ENCODE assay signal across 8 mouse cellular contexts in the genomic region with DNA sequence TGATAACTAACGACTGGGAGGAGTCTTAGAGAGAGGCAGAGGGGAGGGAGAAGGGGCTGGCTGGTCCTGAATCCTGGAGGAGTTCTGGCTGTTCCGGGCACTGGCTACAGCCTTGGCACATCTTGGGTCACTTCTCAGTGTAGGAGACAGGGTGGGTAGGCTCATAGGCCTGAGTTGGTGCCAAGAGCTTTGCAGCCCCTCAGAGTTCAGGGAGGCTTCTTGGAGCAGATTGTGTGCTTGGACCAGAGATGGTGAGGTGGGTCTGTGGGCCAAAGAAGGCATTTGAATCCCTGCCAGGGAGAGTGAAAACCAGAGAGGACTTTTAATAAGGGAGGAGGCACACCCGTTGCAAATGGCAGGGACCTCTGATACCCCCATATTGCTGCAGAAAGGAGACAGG. TPM values are rescaled to one million over a fixed set of nuclear protein-coding genes. Genes with fewer than 3 reads are reported as not detected.
A peak's percentile ranks its signal among the peaks of the same experiment; 100 is the strongest.
DNase-seq lines count a peak whose midpoint lies in the region; ATAC-seq and TF ChIP-seq lines count a peak whose summit lies in the region.

No protein-coding gene starts in this region.

- TF ChIP-seq CTCF in intestine, postnatal 0 days (IDR thresholded peaks at IDR 0.05; ENCODE audit: low read depth), result no peak

- no peaks in the 10 kb centered on the region for H3K27me3 ChIP-seq in lung, embryonic 16.5 days (ENCODE audit: control insufficient read depth, insufficient read depth, low read depth, low read length)
- H3K27me3 ChIP-seq in intestine, postnatal 0 days (replicated peaks; ENCODE audit: control insufficient read depth, insufficient read depth, low read length), result no peaks in the 10 kb centered on the region
- no peaks in the 10 kb centered on the region for H3K27me3 ChIP-seq in stomach, embryonic 14.5 days (ENCODE audit: control insufficient read depth, insufficient read depth, low read length)

- H3K9ac ChIP-seq in lung, embryonic 16.5 days (ENCODE audit: low read length), result peak overlapping the region; percentile 83
- H3K9ac ChIP-seq in intestine, postnatal 0 days (ENCODE audit: low read depth, low read length), result 0 out of 2 replicates have a peak overlapping the region, but pooled peaks have one; percentile 26
- H3K9ac ChIP-seq in stomach, embryonic 14.5 days (replicated peaks; ENCODE audit: low read depth, low read length), result peak overlapping the region; percentile 92; the same call in 1 of the 2 replicates

- H3K9me3 ChIP-seq in lung, embryonic 16.5 days (ENCODE audit: control insufficient read depth, low read length), result peaks cover 3% of the 10 kb centered on the region; the same call in 1 of the 2 replicates
- H3K9me3 ChIP-seq in intestine, postnatal 0 days (ENCODE audit: control insufficient read depth), result no peaks in the 10 kb centered on the region
- H3K9me3 ChIP-seq in stomach, embryonic 14.5 days (ENCODE audit: control insufficient read depth, low read depth, low read length), result no peaks in the 10 kb centered on the region

- 5% methylated on average over 3 of the region's 3 CpGs for WGBS in lung, embryonic 16.5 days
- 22% methylated on average over 3 of the region's 3 CpGs for WGBS in intestine, postnatal 0 days
- 13% methylated on average over 3 of the region's 3 CpGs for WGBS in stomach, embryonic 14.5 days

- ATAC-seq in lung, embryonic 16.5 days (ENCODE audit: low read depth), result no peak
- 0 out of 2 replicates have a peak, but pooled peaks have one; percentile 9 for ATAC-seq in intestine, postnatal 0 days
- ATAC-seq in stomach, embryonic 14.5 days (ENCODE audit: insufficient number of reproducible peaks, insufficient read depth, low FRiP score, low read depth), result no peak

- H3K4me2 ChIP-seq in lung, embryonic 16.5 days (ENCODE audit: low read depth, low read length), result peak overlapping the region; percentile 84
- peak overlapping the region; percentile 96 for H3K4me2 ChIP-seq in intestine, postnatal 0 days (replicated peaks; ENCODE audit: low read depth)
- peak overlapping the region; percentile 58 for H3K4me2 ChIP-seq in stomach, embryonic 14.5 days (replicated peaks; ENCODE audit: low read depth, low read length)

- H3K27ac ChIP-seq in lung, embryonic 16.5 days (ENCODE audit: low read length), result peak overlapping the region; percentile 95
- peak overlapping the region; percentile 60 for H3K27ac ChIP-seq in intestine, postnatal 0 days (ENCODE audit: low read depth, low read length)
- H3K27ac ChIP-seq in stomach, embryonic 14.5 days (ENCODE audit: low read length), result peak overlapping the region; percentile 95

- peaks cover 38% of the 10 kb centered on the region for H3K4me1 ChIP-seq in lung, embryonic 16.5 days (replicated peaks; ENCODE audit: control insufficient read depth, insufficient read depth, low read length)
- peaks cover 11% of the 10 kb centered on the region for H3K4me1 ChIP-seq in intestine, postnatal 0 days (replicated peaks; ENCODE audit: control insufficient read depth, insufficient read depth, low read length)
- H3K4me1 ChIP-seq in stomach, embryonic 14.5 days (ENCODE audit: control insufficient read depth, insufficient read depth, low read length), result peaks cover 30% of the 10 kb centered on the region

- H3K4me3 ChIP-seq in lung, embryonic 16.5 days (ENCODE audit: low read length), result peak overlapping the region; percentile 68
- H3K4me3 ChIP-seq in intestine, postnatal 0 days (ENCODE audit: low read depth, low read length), result peak overlapping the region; percentile 55
- H3K4me3 ChIP-seq in stomach, embryonic 14.5 days (ENCODE audit: low read depth, low read length), result peak overlapping the region; percentile 73

- no peaks in the 10 kb centered on the region for H3K36me3 ChIP-seq in lung, embryonic 16.5 days (ENCODE audit: control insufficient read depth, insufficient read depth, low read length)
- H3K36me3 ChIP-seq in intestine, postnatal 0 days (ENCODE audit: control insufficient read depth, insufficient read depth), result no peaks in the 10 kb centered on the region; the same call in 1 of the 2 replicates
- H3K36me3 ChIP-seq in stomach, embryonic 14.5 days (ENCODE audit: control insufficient read depth, insufficient read depth, low read length), result peaks cover 1% of the 10 kb centered on the region; the same call in 1 of the 2 replicates

- DNase-seq in adrenal gland, postnatal 14 days, result peak; percentile 27
- DNase-seq in adrenal gland, postnatal 36 days, result no peak
- DNase-seq in lung, postnatal 25 days (ENCODE audit: low spot score), result no peak
- no peak for DNase-seq in right cerebral cortex, postnatal 14 days
- DNase-seq in spleen, postnatal 36 days (ENCODE audit: low spot score in 2 of 2), result no peak

RNA-seq across cellular contexts. Expression of a gene that starts 1.3 kb away (rescaled TPM):
- 45.3 and 47.0 TPM in 2 replicates for total RNA-seq in adrenal gland, postnatal 14 days (2021)
- 10 to 100 TPM; 36.8 to 47.6 TPM for total RNA-seq in adrenal gland, postnatal 36 days (2021)
- 214 and 237 TPM in 2 replicates for polyA plus RNA-seq in lung, embryonic 16.5 days (2015; fragmentation: Nextera tagmentation; extraction: Ambion mirVana)
- polyA plus RNA-seq in intestine, postnatal 0 days (2015; fragmentation: Nextera tagmentation; extraction: Ambion mirVana), result 90.5 and 97.9 TPM in 2 replicates
- 286 and 310 TPM in 2 replicates for polyA plus RNA-seq in stomach, embryonic 14.5 days (2014; fragmentation: Nextera tagmentation; extraction: Ambion mirVana)

Comparison
In these comparisons a context has a peak if more than half of its experiments do, and no peak if none do; other contexts are left out.
1. H3K9ac ChIP-seq: peak in every context shown above with its lines; median percentile 92 in stomach, embryonic 14.5 days; 83 in lung, embryonic 16.5 days; 26 in intestine, postnatal 0 days.